Mouse (Mus musculus) left cerebral cortex, adult 6 months (tissue): ENCODE data around the gene Wipf2. TPM values are rescaled to one million over a fixed set of nuclear protein-coding genes. Genes with fewer than 3 reads are reported as not detected.

Experiments
- long read RNA-seq, 2 experiments: library from polyadenylated mRNA; unstranded; transcript quantifications; one replicate each; pipeline ENCODE4 v2.0.0; 2019 to 2020
- polyA plus RNA-seq: library from polyadenylated mRNA; unstranded; fragments of <200 nt; fragmentation: Nextera tagmentation; gene quantifications from 2 replicates; pipeline ENCODE4 v1.2.3, GENCODE M21; 2021

The Wipf2 gene
- 5.2 and 5.3 TPM in 2 replicates for polyA plus RNA-seq
- long read RNA-seq, experiment 1, partial matches to known transcripts: 37 of 38 reads
- long read RNA-seq, experiment 1, other reads (novel, unspliced or antisense): 1 of 38 reads
- long read RNA-seq, experiment 2, partial matches to known transcripts: 0 of 29 reads
- long read RNA-seq, experiment 2, other reads (novel, unspliced or antisense): 29 of 29 reads

GRCm38 (mm10) chr11:98863028-98863750 lies at the start of gene Wipf2:
Gene Wipf2, plus strand, starts transcription at chr11:98863638.

GRCm38 (mm10) chr11:98836651-98837141 lies 26.7 kb upstream of the Wipf2 start, which contains the start of gene Rapgefl1:
Gene Rapgefl1, plus strand, starts transcription at chr11:98836785.

GRCm38 (mm10) chr11:98907437-98908173 lies 44.2 kb downstream of the Wipf2 start, which contains the start of gene Cdc6:
Gene Cdc6, plus strand, starts transcription at chr11:98907801.

GRCm38 (mm10) chr11:98927438-98928076 lies 64.1 kb downstream of the Wipf2 start, which contains the start of gene Rara:
Gene Rara, plus strand, starts transcription at chr11:98927818.

Other genes with a start within 250 kb of the Wipf2 start
- 0.30 and 1.2 TPM in 2 replicates for gene Gm12355, start 238.0 kb upstream of the Wipf2 start, polyA plus RNA-seq
- not detected in 2 replicates for gene Gsdma3, start 237.3 kb upstream of the Wipf2 start, polyA plus RNA-seq
- not detected in 2 replicates for gene Gsdma2, start 216.9 kb upstream of the Wipf2 start, polyA plus RNA-seq
- gene Gsdma, start 199.3 kb upstream of the Wipf2 start, polyA plus RNA-seq: not detected in 2 replicates
- gene Psmd3, start 181.1 kb upstream of the Wipf2 start, polyA plus RNA-seq: 73.9 and 75.5 TPM in 2 replicates
- gene Csf3, start 162.4 kb upstream of the Wipf2 start, polyA plus RNA-seq: not detected in 2 replicates
- gene Med24, start 134.2 kb upstream of the Wipf2 start, polyA plus RNA-seq: 23.9 and 29.3 TPM in 2 replicates
- gene Thra, start 123.0 kb upstream of the Wipf2 start, polyA plus RNA-seq: 112 and 113 TPM in 2 replicates
- 51.2 and 77.4 TPM in 2 replicates for gene Nr1d1, start 88.3 kb upstream of the Wipf2 start, polyA plus RNA-seq
- 14.8 and 16.6 TPM in 2 replicates for gene Msl1, start 68.1 kb upstream of the Wipf2 start, polyA plus RNA-seq
- 4.9 and 15.5 TPM in 2 replicates for gene Casc3, start 58.7 kb upstream of the Wipf2 start, polyA plus RNA-seq
- gene Rapgefl1, start 26.9 kb upstream of the Wipf2 start, polyA plus RNA-seq: 9.0 and 16.2 TPM in 2 replicates
- 0.16 and 0.21 TPM in 2 replicates for gene Cdc6, start 44.2 kb downstream of the Wipf2 start, polyA plus RNA-seq
- gene Rara, start 64.2 kb downstream of the Wipf2 start, polyA plus RNA-seq: 1.5 and 4.5 TPM in 2 replicates
- 1.6 and 3.8 TPM in 2 replicates for gene Gjd3, start 119.4 kb downstream of the Wipf2 start, polyA plus RNA-seq
- 0.59 and 0.89 TPM in 2 replicates for gene Top2a, start 160.6 kb downstream of the Wipf2 start, polyA plus RNA-seq
- gene Igfbp4, start 177.6 kb downstream of the Wipf2 start, polyA plus RNA-seq: 95.6 and 116 TPM in 2 replicates
- 0.06 and 0.08 TPM in 2 replicates for gene Tns4, start 225.7 kb downstream of the Wipf2 start, polyA plus RNA-seq